Mouse (Mus musculus) erythroblast, embryonic 14.5 days (primary cell): Measurements from ENCODE around the gene Nxf1.

Experiments used
- GATA1 ChIP-seq: IDR thresholded peaks from 2 replicates; pipeline ENCODE4 v1.6.1; 2012; ENCODE audit warnings: low read length, inconsistent platforms, mixed read lengths
- TAL1 ChIP-seq: IDR thresholded peaks from 3 replicates; pipeline ENCODE4 v1.6.1; 2012; ENCODE audit warnings: low read length, inconsistent platforms, mixed read lengths

DNA sequence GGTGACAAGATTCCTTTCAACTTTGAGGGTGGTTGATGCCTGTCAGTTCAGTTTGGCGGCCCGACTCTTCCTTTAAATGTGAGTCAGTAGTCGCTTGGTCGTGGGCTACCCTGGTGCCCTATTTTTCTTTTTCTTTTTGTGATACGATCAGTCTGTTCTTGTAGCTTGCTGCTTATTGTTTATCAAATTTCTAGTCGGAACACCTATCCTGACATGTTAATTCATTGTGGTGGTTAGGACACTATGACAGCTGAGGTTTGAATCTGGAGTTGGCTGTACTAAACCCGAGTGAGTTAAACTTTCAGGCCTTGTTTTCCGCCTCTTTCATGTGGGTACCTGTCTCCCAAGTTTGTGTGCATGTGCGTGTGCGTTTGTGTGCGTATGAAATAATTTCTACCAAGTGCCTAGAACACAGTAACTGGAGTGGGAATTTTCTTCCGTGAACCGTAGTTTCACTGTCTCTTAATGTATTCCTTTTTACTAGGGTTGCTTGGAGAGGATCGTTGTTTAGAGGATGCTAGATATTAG lies 662 bp downstream of the Nxf1 start:
- TF ChIP-seq TAL1 (no peak), GATA1 (no peak)
